Mouse (Mus musculus) cerebellum, postnatal 10 days (tissue): ENCODE results near the gene Hoxa7.

ENCODE experiments used
- DNase-seq, 2 experiments: peaks; one replicate each; pipeline ENCODE4 v3.0.0; 2021; ENCODE audit warnings: mixed read lengths in 2 of 2

The Hoxa7 gene

GRCm38 (mm10) chr6:52191860-52192550, 29.6 kb downstream of the Hoxa7 start:
- DNase-seq: peak; percentile 62 to 75

- DNase-seq: no peak
Observed at GRCm38 (mm10) chr6:52190906-52191810, 30.5 kb downstream of the Hoxa7 start, which contains the start of gene Hoxa4. TSS of gene Hoxa4 (minus strand) at chr6:52191753.

GRCm38 (mm10) chr6:52190410-52190809, 31.2 kb downstream of the Hoxa7 start:
- no peak for DNase-seq

GRCm38 (mm10) chr6:52189909-52190308, 31.7 kb downstream of the Hoxa7 start:
- DNase-seq: no peak

- no peak for DNase-seq
Observed at GRCm38 (mm10) chr6:52189172-52189591, 32.5 kb downstream of the Hoxa7 start.

GRCm38 (mm10) chr6:52186500-52186899, 35.2 kb downstream of the Hoxa7 start:
- DNase-seq: no peak

- DNase-seq: no peak
Observed at GRCm38 (mm10) chr6:52185834-52186233, 35.8 kb downstream of the Hoxa7 start.

GRCm38 (mm10) chr6:52185222-52185621, 36.4 kb downstream of the Hoxa7 start:
- no peak for DNase-seq

- no peak for DNase-seq
Observed at GRCm38 (mm10) chr6:52184668-52185067, 37.0 kb downstream of the Hoxa7 start.

- DNase-seq: no peak
Observed at GRCm38 (mm10) chr6:52183311-52184080, 38.2 kb downstream of the Hoxa7 start.

- no peak for DNase-seq
Observed at GRCm38 (mm10) chr6:52182793-52183192, 38.9 kb downstream of the Hoxa7 start.

GRCm38 (mm10) chr6:52182030-52182429, 39.6 kb downstream of the Hoxa7 start:
- DNase-seq: no peak

GRCm38 (mm10) chr6:52180726-52181125, 40.9 kb downstream of the Hoxa7 start:
- no peak for DNase-seq

- DNase-seq: no peak
Observed at GRCm38 (mm10) chr6:52180213-52180710, 41.4 kb downstream of the Hoxa7 start.

- DNase-seq: no peak
Observed at GRCm38 (mm10) chr6:52179690-52180089, 42.0 kb downstream of the Hoxa7 start.

- no peak for DNase-seq
Observed at GRCm38 (mm10) chr6:52178918-52179665, 42.6 kb downstream of the Hoxa7 start.

- no peak for DNase-seq
Observed at GRCm38 (mm10) chr6:52177806-52178205, 43.8 kb downstream of the Hoxa7 start.

GRCm38 (mm10) chr6:52177061-52177735, 44.5 kb downstream of the Hoxa7 start, which contains the start of gene 5730596B20Rik:
TSS of gene 5730596B20Rik (plus strand) at chr6:52177498.
- DNase-seq: peak in 1 of 2 experiments; percentile 44

- peak in 1 of 2 experiments; percentile 29 for DNase-seq
Observed at GRCm38 (mm10) chr6:52176391-52176790, 45.3 kb downstream of the Hoxa7 start.

- DNase-seq: peak in 1 of 2 experiments; percentile 43
Observed at GRCm38 (mm10) chr6:52175864-52176263, 45.8 kb downstream of the Hoxa7 start.
